Mouse (Mus musculus) CH12.LX (cell line): ENCODE measurements at regions not wholly inside any gene's neighbourhood (a gene's known extent, or its start where the extent isn't known, plus 50 kb on each side); places are given as distances from the start of the nearest gene placed in this dataset.

Experiments used
- DNase-seq: peaks from one replicate; pipeline ENCODE4 v3.0.0-alpha.2; 2013; ENCODE audit errors: extremely low read depth
- H3K27ac ChIP-seq: 2 replicates; pipeline ENCODE4 v1.5.1; 2012; ENCODE audit warnings: low read depth, mild to moderate bottlenecking, control low read depth, moderate library complexity; ENCODE audit not compliant: insufficient read depth
- H3K27me3 ChIP-seq: replicated peaks from 2 replicates; pipeline ENCODE3; 2012; ENCODE audit warnings: inconsistent platforms
- H3K36me3 ChIP-seq, 2 experiments: replicated peaks in 1 of 2; 2 replicates each; pipeline versions ENCODE3 to v1.6.1; 2012; ENCODE audit warnings: inconsistent platforms in 1 of 2, low read length in 1 of 2, mild to moderate bottlenecking in 1 of 2, mixed read lengths in 1 of 2, moderate library complexity in 1 of 2; ENCODE audit not compliant: control insufficient read depth in 1 of 2, insufficient read depth in 1 of 2
- H3K4me1 ChIP-seq, 2 experiments: 2 replicates each; pipeline ENCODE4 v1.6.1; 2012; ENCODE audit warnings: inconsistent platforms in 1 of 2, moderate library complexity in 1 of 2; ENCODE audit not compliant: insufficient read depth in 2 of 2, control insufficient read depth in 1 of 2
- H3K4me2 ChIP-seq: 2 replicates; pipeline ENCODE4 v1.6.1; 2012; ENCODE audit warnings: low read depth, mild to moderate bottlenecking, control low read depth; ENCODE audit not compliant: poor library complexity, insufficient read depth, severe bottlenecking
- H3K4me3 ChIP-seq, 3 experiments: fragments of 150-350 bp in 1 of 3; sonication (generic) in 1 of 3; replicated peaks in 1 of 3; 2 replicates each; pipeline versions ENCODE3 to v1.5.1; 2011 to 2012; ENCODE audit warnings: low read depth in 2 of 3, low read length in 2 of 3, mild to moderate bottlenecking in 2 of 3, moderate library complexity in 2 of 3, control low read depth in 1 of 3, improper control_type of control experiment in 1 of 3, inconsistent platforms in 1 of 3, mixed read lengths in 1 of 3; ENCODE audit not compliant: poor library complexity in 1 of 3
- H3K79me2 ChIP-seq: replicated peaks from 2 replicates; pipeline ENCODE4 v1.6.1; 2012; ENCODE audit warnings: mild to moderate bottlenecking, moderate library complexity; ENCODE audit not compliant: control insufficient read depth, poor library complexity, insufficient read depth, severe bottlenecking; ENCODE audit errors: extremely low read depth
- H3K9ac ChIP-seq: 2 replicates; pipeline ENCODE4 v1.6.1; 2012; ENCODE audit warnings: low read depth, mild to moderate bottlenecking, control low read depth, moderate library complexity; ENCODE audit not compliant: insufficient read depth
- H3K9me3 ChIP-seq: replicated peaks from 2 replicates; pipeline ENCODE3; 2012; ENCODE audit warnings: low read length, inconsistent platforms, mixed read lengths
- BHLHE40 ChIP-seq: IDR thresholded peaks from 2 replicates; pipeline ENCODE4 v1.6.1; 2011; ENCODE audit warnings: mild to moderate bottlenecking, low read depth, low read length, improper control_type of control experiment
- CHD2 ChIP-seq: IDR thresholded peaks from 2 replicates; pipeline ENCODE4 v1.6.1; 2011; ENCODE audit warnings: low read length, improper control_type of control experiment
- E2F4 ChIP-seq: IDR thresholded peaks from 2 replicates; pipeline ENCODE4 v1.6.1; 2011; ENCODE audit warnings: low read depth, low read length, improper control_type of control experiment; ENCODE audit not compliant: insufficient replicate concordance
- ELF1 ChIP-seq: IDR thresholded peaks from 2 replicates; pipeline ENCODE4 v1.6.1; 2014; ENCODE audit warnings: low read depth, mild to moderate bottlenecking, inconsistent platforms, low read length, improper control_type of control experiment
- GABPA ChIP-seq: IDR thresholded peaks from 2 replicates; pipeline ENCODE4 v1.6.1; 2012; ENCODE audit warnings: low read depth, low read length, improper control_type of control experiment, inconsistent platforms; ENCODE audit not compliant: insufficient replicate concordance
- JUN ChIP-seq: IDR thresholded peaks from 2 replicates; pipeline ENCODE4 v1.6.1; 2011; ENCODE audit warnings: low read depth, mild to moderate bottlenecking, low read length, improper control_type of control experiment, moderate library complexity; ENCODE audit not compliant: insufficient read depth
- KAT2A ChIP-seq: IDR thresholded peaks from 2 replicates; pipeline ENCODE4 v1.6.1; 2012; ENCODE audit warnings: low read length, improper control_type of control experiment, inconsistent platforms; ENCODE audit not compliant: insufficient replicate concordance
- MAFK ChIP-seq: IDR thresholded peaks from 2 replicates; pipeline ENCODE4 v1.6.1; 2011; ENCODE audit warnings: low read length, improper control_type of control experiment; ENCODE audit not compliant: insufficient replicate concordance
- MAX ChIP-seq: IDR thresholded peaks from 2 replicates; pipeline ENCODE4 v1.6.1; 2011; ENCODE audit warnings: low read length, improper control_type of control experiment
- MAZ ChIP-seq: IDR thresholded peaks from 2 replicates; pipeline ENCODE4 v1.6.1; 2012; ENCODE audit warnings: low read depth, mild to moderate bottlenecking, inconsistent platforms, low read length, improper control_type of control experiment, moderate library complexity
- MEF2A ChIP-seq: IDR thresholded peaks from 2 replicates; pipeline ENCODE4 v1.6.1; 2014; ENCODE audit warnings: low read depth, mild to moderate bottlenecking, inconsistent platforms, low read length, improper control_type of control experiment, borderline replicate concordance
- NRF1 ChIP-seq: IDR thresholded peaks from 2 replicates; pipeline ENCODE4 v1.6.1; 2014; ENCODE audit warnings: low read depth, mild to moderate bottlenecking, inconsistent platforms, low read length, improper control_type of control experiment, moderate library complexity
- PAX5 ChIP-seq: IDR thresholded peaks from 2 replicates; pipeline ENCODE4 v1.6.1; 2012; ENCODE audit warnings: low read length, inconsistent platforms, mixed read lengths
- POLR2A ChIP-seq: IDR thresholded peaks from 2 replicates; pipeline ENCODE4 v1.6.1; 2011; ENCODE audit warnings: low read depth, mild to moderate bottlenecking, improper control_type of control experiment, low read length
- RAD21 ChIP-seq: IDR thresholded peaks from 2 replicates; pipeline ENCODE4 v1.6.1; 2011; ENCODE audit warnings: low read depth, mild to moderate bottlenecking, low read length, improper control_type of control experiment, moderate library complexity
- SIN3A ChIP-seq: IDR thresholded peaks from 2 replicates; pipeline ENCODE4 v1.6.1; 2012; ENCODE audit warnings: low read length, improper control_type of control experiment, inconsistent platforms
- SMC3 ChIP-seq: IDR thresholded peaks from 2 replicates; pipeline ENCODE4 v1.6.1; 2011; ENCODE audit warnings: low read depth, low read length, improper control_type of control experiment
- TBP ChIP-seq: conservative IDR thresholded peaks from 2 replicates; pipeline ENCODE4 v1.6.1; 2011; ENCODE audit warnings: low read depth, low read length, improper control_type of control experiment
- TCF12 ChIP-seq: IDR thresholded peaks from 2 replicates; pipeline ENCODE4 v1.6.1; 2014; ENCODE audit warnings: low read depth, mild to moderate bottlenecking, inconsistent platforms, low read length, improper control_type of control experiment
- UBTF ChIP-seq: IDR thresholded peaks from 2 replicates; pipeline ENCODE4 v1.6.1; 2012; ENCODE audit warnings: low read depth, mild to moderate bottlenecking, inconsistent platforms, low read length, improper control_type of control experiment, moderate library complexity
- USF1 ChIP-seq: IDR thresholded peaks from 2 replicates; pipeline ENCODE4 v1.6.1; 2014; ENCODE audit warnings: low read depth, mild to moderate bottlenecking, inconsistent platforms, low read length, improper control_type of control experiment
- USF2 ChIP-seq: conservative IDR thresholded peaks from 2 replicates; pipeline ENCODE4 v1.6.1; 2011; ENCODE audit warnings: low read depth, low read length, improper control_type of control experiment
- ZKSCAN1 ChIP-seq: IDR thresholded peaks from 2 replicates; pipeline ENCODE4 v1.6.1; 2012; ENCODE audit warnings: low read depth, inconsistent platforms, low read length, improper control_type of control experiment, borderline replicate concordance
- dilution Hi-C: fragments of 300-500 bp; cut with MboI; formaldehyde crosslinking; loops from 2 replicates; pipeline ENCODE4 v1.14.3; 2020; ENCODE audit warnings: low sequenced_read_pairs; ENCODE audit not compliant: extremely low pct_unique_long_range_greater_than_20kb, extremely low pct_ligation_motif_present
- in situ Hi-C: fragments of 300-500 bp; cut with MboI; formaldehyde crosslinking; loops from 3 replicates; pipeline ENCODE4 v1.14.3; 2019; ENCODE audit warnings: low sequenced_read_pairs, low pct_ligation_motif_present, low pct_unique_long_range_greater_than_20kb, mixed read lengths

- H3K79me2 ChIP-seq = no peaks in the 10 kb centered on the region
- H3K27ac ChIP-seq = no peak overlapping the region
- no peaks in the 10 kb centered on the region for H3K36me3 ChIP-seq
- no peak for TF ChIP-seq CHD2
- no peak for TF ChIP-seq GABPA
- TF ChIP-seq SMC3 = no peak
- no peak for TF ChIP-seq MAFK
- no peak for TF ChIP-seq PAX5
- no peak for TF ChIP-seq SIN3A
- TF ChIP-seq, all 38 proteins: peak for 0
- in situ Hi-C loops = no loop called here
- peaks cover 38% of the 10 kb centered on the region for H3K9me3 ChIP-seq
- no peak overlapping the region for H3K4me3 ChIP-seq
- peaks cover 5% of the 10 kb centered on the region for H3K27me3 ChIP-seq
- no peak for DNase-seq
- no peak overlapping the region for H3K9ac ChIP-seq
- H3K4me2 ChIP-seq = no peak overlapping the region
- dilution Hi-C loops = no loop called here
- H3K4me1 ChIP-seq = no peaks in the 10 kb centered on the region
Observed at GRCm38 (mm10) chr11:7284836-7285490, 71.2 kb upstream of the Igfbp3 start.

- Histone ChIP-seq H3K4me2 (no peak overlapping the region), H3K79me2 (no peaks in the 10 kb centered on the region), H3K27ac (no peak overlapping the region), H3K9ac (no peak overlapping the region), H3K27me3 (peaks cover 5% of the 10 kb centered on the region), H3K9me3 (peaks cover 36% of the 10 kb centered on the region), H3K4me3 (no peak overlapping the region), H3K36me3 (no peaks in the 10 kb centered on the region), H3K4me1 (no peaks in the 10 kb centered on the region)
- dilution Hi-C loops (no loop called here), in situ Hi-C loops (no loop called here)
- DNase-seq = no peak
- TF ChIP-seq JUN (no peak), POLR2A (no peak), MAFK (no peak), NRF1 (no peak), ELF1 (no peak), BHLHE40 (no peak), ZKSCAN1 (no peak), KAT2A (no peak), UBTF (no peak), E2F4 (no peak), MEF2A (no peak), MAZ (no peak), RAD21 (no peak), TBP (no peak), USF2 (no peak), USF1 (no peak), MAX (no peak), SMC3 (no peak), TCF12 (no peak)
Observed at GRCm38 (mm10) chr11:7282981-7283380, 69.3 kb upstream of the Igfbp3 start.
